Mouse (Mus musculus) small intestine, adult 2 months (tissue): ENCODE data around the gene Crocc2.

ENCODE experiments used
- CTCF ChIP-seq: fragments of 200-500 bp; IDR thresholded peaks from 2 replicates; pipeline ENCODE4 v1.5.1; 2012; ENCODE audit warnings: low read depth, mild to moderate bottlenecking, control low read depth, inconsistent platforms, low read length, moderate library complexity, mixed read lengths; ENCODE audit not compliant: insufficient replicate concordance, insufficient read length; ENCODE audit errors: extremely low read depth
- POLR2A ChIP-seq: fragments of 200-500 bp; IDR thresholded peaks from 2 replicates; pipeline ENCODE4 v1.6.1; 2012; ENCODE audit warnings: low read depth, mild to moderate bottlenecking, control low read depth, inconsistent platforms, low read length, moderate library complexity

DNA sequence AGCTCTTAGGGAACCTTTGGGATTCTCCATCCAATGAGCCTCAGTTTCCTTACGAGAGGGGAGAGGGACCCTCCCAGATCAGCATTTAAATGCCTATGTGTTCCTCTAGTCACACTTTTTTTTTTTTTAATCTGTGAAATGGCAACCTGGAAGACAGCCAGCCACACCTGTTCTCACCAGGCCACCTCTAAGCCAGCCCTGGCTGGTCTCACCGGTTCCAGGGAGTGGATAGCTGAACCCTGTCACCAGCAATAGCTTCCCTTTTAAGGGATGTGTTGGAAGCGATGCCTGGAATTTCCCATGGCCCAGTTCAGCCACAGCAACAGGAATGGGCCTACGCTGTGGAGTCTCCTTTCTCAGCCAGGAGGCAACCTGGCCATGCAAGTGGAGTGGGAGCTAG lies 11.0 kb upstream of the Crocc2 start:
- no peak for TF ChIP-seq CTCF
- no peak for TF ChIP-seq POLR2A
